Mouse (Mus musculus) myocyte (in vitro differentiated cells): ENCODE results near the gene Hc.

Experiments used
- E2F4 ChIP-seq: IDR thresholded peaks from one replicate; pipeline ENCODE4 v1.6.1; 2011; ENCODE audit warnings: mild to moderate bottlenecking, control low read depth, moderate library complexity; ENCODE audit not compliant: insufficient read depth
- MAX ChIP-seq: IDR thresholded peaks from one replicate; pipeline ENCODE4 v1.6.1; 2011; ENCODE audit warnings: low read depth, mild to moderate bottlenecking, control low read depth
- POLR2AphosphoS2 ChIP-seq: IDR thresholded peaks from one replicate; pipeline ENCODE4 v1.6.1; 2011; ENCODE audit warnings: low read depth, control low read depth; ENCODE audit not compliant: insufficient read length
- USF1 ChIP-seq: IDR thresholded peaks from one replicate; pipeline ENCODE4 v1.6.1; 2011; ENCODE audit warnings: low read depth, mild to moderate bottlenecking, control low read depth, moderate library complexity

DNA sequence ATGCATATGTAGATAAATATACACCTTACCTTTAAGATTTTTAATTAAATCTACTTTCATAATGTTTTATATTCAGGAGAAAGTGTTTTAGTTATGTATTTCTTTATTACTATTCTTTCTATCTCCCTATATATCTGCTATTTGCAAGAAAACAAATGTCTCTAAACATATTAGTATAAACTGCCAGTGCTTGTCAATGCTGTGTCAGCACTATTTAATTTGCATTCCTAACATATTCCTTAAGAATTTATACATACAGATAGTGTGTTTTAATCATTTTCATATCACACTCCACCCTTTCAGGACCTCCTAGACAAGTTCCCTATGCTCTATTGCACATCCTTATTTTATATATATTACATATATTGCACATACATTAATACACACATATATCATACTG is 41.5 kb upstream of the Hc start:
- TF ChIP-seq POLR2AphosphoS2 (no peak), MAX (no peak), USF1 (no peak), E2F4 (no peak)
